Mouse (Mus musculus): ENCODE results near the gene Epx. TPM values are rescaled to one million over a fixed set of nuclear protein-coding genes. Genes with fewer than 3 reads are reported as not detected.
"Not testable (repeated sequence)": the region's sequence is repeated elsewhere in the genome, so short reads cannot be mapped to it uniquely, and the experiment has no call there.

Epx gene
- polyA plus RNA-seq, 1 experiment from 2014 or later, result 3.6 TPM

GRCm38 (mm10) chr11:87870096-87870495 lies 5.2 kb downstream of the Epx start:
- 65% methylated on average over 2 of the region's 2 CpGs for WGBS (ENCODE audit: insufficient replicate concordance)
- ATAC-seq (ENCODE audit: insufficient read depth), result no peak
- Histone ChIP-seq H3K27me3 (no peaks in the 10 kb centered on the region; the same call in 1 of the 2 replicates), H3K4me3 (replicated peaks) (no peak overlapping the region), H3K36me3 (replicated peaks) (no peaks in the 10 kb centered on the region), H3K27ac (replicated peaks) (no peak overlapping the region), H3K9me3 (replicated peaks) (no peaks in the 10 kb centered on the region), H3K4me2 (no peak overlapping the region), H3K4me1 (replicated peaks) (no peaks in the 10 kb centered on the region), H3K9ac (no peak overlapping the region)

GRCm38 (mm10) chr11:87866891-87867290 lies 8.4 kb downstream of the Epx start:
- not testable (repeated sequence) for H3K4me3 ChIP-seq (replicated peaks); H3K4me1 ChIP-seq (replicated peaks); H3K9me3 ChIP-seq (replicated peaks); ATAC-seq (ENCODE audit: insufficient read depth); H3K36me3 ChIP-seq (replicated peaks); H3K9ac ChIP-seq; H3K4me2 ChIP-seq; H3K27ac ChIP-seq (replicated peaks); H3K27me3 ChIP-seq
- WGBS (ENCODE audit: insufficient replicate concordance), result 45% methylated on average over 1 of the region's 2 CpGs

GRCm38 (mm10) chr11:87862805-87863204 lies 12.5 kb downstream of the Epx start:
- WGBS (ENCODE audit: insufficient replicate concordance), result 73% methylated on average over 13 of the region's 13 CpGs
- Histone ChIP-seq H3K4me2 (no peak overlapping the region), H3K27me3 (no peaks in the 10 kb centered on the region)

GRCm38 (mm10) chr11:87860426-87860825 lies 14.9 kb downstream of the Epx start:
- Histone ChIP-seq H3K9ac (no peak overlapping the region), H3K9me3 (replicated peaks) (no peaks in the 10 kb centered on the region), H3K4me3 (replicated peaks) (no peak overlapping the region), H3K36me3 (replicated peaks) (no peaks in the 10 kb centered on the region), H3K27ac (replicated peaks) (no peak overlapping the region), H3K4me1 (replicated peaks) (no peaks in the 10 kb centered on the region), H3K4me2 (no peak overlapping the region), H3K27me3 (no peaks in the 10 kb centered on the region)
- no peak for ATAC-seq (ENCODE audit: insufficient read depth)
- WGBS (ENCODE audit: insufficient replicate concordance), result 67% methylated on average over 9 of the region's 9 CpGs

More at GRCm38 (mm10) chr11:87862805-87863204, 12.5 kb downstream of the Epx start:
- H3K4me3 ChIP-seq (replicated peaks), result no peak overlapping the region
- no peak for ATAC-seq (ENCODE audit: insufficient read depth)
- no peaks in the 10 kb centered on the region for H3K9me3 ChIP-seq (replicated peaks)
- H3K9ac ChIP-seq, result no peak overlapping the region
- H3K36me3 ChIP-seq (replicated peaks), result no peaks in the 10 kb centered on the region
- H3K4me1 ChIP-seq (replicated peaks), result no peaks in the 10 kb centered on the region
- no peak overlapping the region for H3K27ac ChIP-seq (replicated peaks)

- Histone ChIP-seq H3K27me3 (no peaks in the 10 kb centered on the region), H3K36me3 (replicated peaks) (no peaks in the 10 kb centered on the region), H3K4me2 (no peak overlapping the region), H3K9ac (no peak overlapping the region), H3K27ac (replicated peaks) (no peak overlapping the region), H3K4me3 (replicated peaks) (no peak overlapping the region), H3K9me3 (replicated peaks) (no peaks in the 10 kb centered on the region), H3K4me1 (replicated peaks) (no peaks in the 10 kb centered on the region)
- no peak for ATAC-seq (ENCODE audit: insufficient read depth)
- WGBS (ENCODE audit: insufficient replicate concordance), result 75% methylated on average over 11 of the region's 11 CpGs
Observed at GRCm38 (mm10) chr11:87859273-87859672, 16.1 kb downstream of the Epx start.

GRCm38 (mm10) chr11:87854550-87854949 lies 20.8 kb downstream of the Epx start:
- Histone ChIP-seq H3K4me3 (replicated peaks) (no peak overlapping the region), H3K4me1 (replicated peaks) (peaks cover 7% of the 10 kb centered on the region), H3K9ac (no peak overlapping the region), H3K27ac (replicated peaks) (no peak overlapping the region), H3K4me2 (no peak overlapping the region), H3K27me3 (no peaks in the 10 kb centered on the region), H3K36me3 (replicated peaks) (no peaks in the 10 kb centered on the region), H3K9me3 (replicated peaks) (no peaks in the 10 kb centered on the region)
- 65% methylated on average over 7 of the region's 7 CpGs for WGBS (ENCODE audit: insufficient replicate concordance)
- no peak for ATAC-seq (ENCODE audit: insufficient read depth)

DNA sequence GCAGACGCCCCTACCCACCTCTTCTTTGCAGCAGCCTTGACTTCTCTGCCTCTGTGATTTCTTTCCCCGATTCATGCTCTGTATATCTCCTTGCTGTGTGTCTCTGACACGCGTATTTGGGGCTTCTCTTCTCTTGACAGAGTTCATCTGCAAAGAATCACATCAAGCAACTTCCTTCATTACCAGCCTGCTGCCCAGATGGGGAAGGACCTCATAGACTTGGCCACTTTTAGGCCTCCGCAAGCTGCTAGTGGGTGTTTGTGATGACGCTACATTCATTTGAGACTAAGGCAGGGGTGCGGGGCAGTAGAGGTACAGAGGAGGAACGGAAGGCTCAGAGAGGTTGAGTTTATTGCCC lies 21.8 kb downstream of the Epx start:
- no peaks in the 10 kb centered on the region for H3K36me3 ChIP-seq (replicated peaks)
- no peaks in the 10 kb centered on the region for H3K9me3 ChIP-seq (replicated peaks)
- ATAC-seq (ENCODE audit: insufficient read depth), result no peak
- peak overlapping the region; percentile 20; the same call in 1 of the 2 replicates for H3K9ac ChIP-seq
- H3K27ac ChIP-seq (replicated peaks), result no peak overlapping the region
- peak overlapping the region; percentile 73 for H3K4me2 ChIP-seq
- peak overlapping the region; percentile 61 for H3K4me3 ChIP-seq (replicated peaks)
- no peaks in the 10 kb centered on the region for H3K27me3 ChIP-seq
- WGBS (ENCODE audit: insufficient replicate concordance), result 35% methylated on average over 8 of the region's 8 CpGs
- H3K4me1 ChIP-seq (replicated peaks), result peaks cover 7% of the 10 kb centered on the region

DNA sequence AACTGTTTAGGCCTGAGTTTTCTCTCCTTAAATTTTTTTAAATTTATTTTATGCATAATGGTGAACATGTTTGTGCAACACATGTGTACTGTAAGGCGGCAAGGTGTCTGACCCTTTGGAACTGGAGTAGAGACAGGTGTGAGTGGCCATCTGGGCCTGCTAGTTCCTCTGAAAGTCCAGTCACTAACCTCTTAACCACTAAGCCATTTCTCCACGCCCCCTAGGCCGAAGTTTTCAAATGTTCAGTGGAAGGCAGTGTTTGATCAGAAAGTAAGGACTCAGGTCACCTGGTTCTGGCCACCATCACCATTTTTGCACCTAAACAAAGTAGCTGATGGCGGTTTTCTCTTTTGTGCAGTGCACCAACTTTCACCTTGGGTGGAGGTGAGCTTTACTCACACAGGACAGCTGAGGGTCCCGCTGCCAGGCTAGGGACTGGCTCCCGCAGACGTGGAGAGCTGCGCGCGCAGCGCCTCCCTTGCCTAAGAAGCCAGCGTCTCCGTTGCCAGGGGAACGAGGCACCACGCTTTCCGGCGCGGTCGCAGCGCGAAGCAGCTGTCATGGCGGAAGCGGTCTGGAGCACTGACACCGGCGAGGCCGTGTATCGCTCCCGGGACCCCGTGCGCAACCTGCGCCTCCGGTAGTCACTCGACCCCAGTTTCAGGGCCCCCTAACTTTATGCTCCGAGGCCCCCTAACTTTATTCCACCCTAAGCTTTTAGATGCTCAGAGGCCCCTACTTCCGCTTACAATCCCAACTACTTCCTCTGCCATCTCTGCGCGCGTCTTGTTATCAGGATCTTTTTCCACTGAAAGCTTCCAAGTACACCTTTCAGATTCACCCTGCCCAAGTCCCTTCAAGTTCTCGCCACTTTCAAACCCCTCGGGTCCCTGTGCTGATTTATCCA lies 22.4 kb downstream of the Epx start, which contains the start of gene Mks1:
TSS of gene Mks1 (plus strand) at position 526 of the 907 bp plus-strand sequence.
- H3K9ac ChIP-seq, result peak within 1 kb of the TSS; percentile 27
- H3K4me2 ChIP-seq, result peak within 1 kb of the TSS; percentile 73
- H3K36me3 ChIP-seq (replicated peaks), result no peaks in the 10 kb centered on the region
- peak; percentile 64 for ATAC-seq (ENCODE audit: insufficient read depth)
- peak within 1 kb of the TSS; percentile 61 for H3K4me3 ChIP-seq (replicated peaks)
- H3K27ac ChIP-seq (replicated peaks), result no peak within 1 kb of the TSS
- H3K4me1 ChIP-seq (replicated peaks), result peaks cover 7% of the 10 kb centered on the region
- H3K9me3 ChIP-seq (replicated peaks), result no peaks in the 10 kb centered on the region
- 3% methylated on average over 40 of the region's 40 CpGs for WGBS (ENCODE audit: insufficient replicate concordance)
- H3K27me3 ChIP-seq, result no peaks in the 10 kb centered on the region

DNA sequence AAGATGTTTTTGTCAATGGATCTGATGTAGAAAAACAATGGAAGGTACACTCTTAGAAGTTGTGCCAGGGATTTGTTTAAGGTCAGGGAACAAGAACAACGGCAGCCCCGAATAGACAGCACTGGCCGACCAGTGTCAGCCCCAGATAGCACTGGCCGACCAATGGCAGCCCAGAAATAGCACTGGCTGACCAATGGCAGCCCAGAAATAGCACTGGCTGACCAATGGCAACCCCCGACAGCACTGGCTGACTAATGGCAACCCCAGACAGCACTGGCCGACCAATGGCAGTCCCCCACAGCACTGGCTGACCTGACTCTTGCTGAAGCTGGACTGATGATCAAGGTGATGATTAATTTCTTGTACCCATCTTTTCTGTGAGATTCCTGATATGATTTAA lies 27.5 kb downstream of the Epx start:
- Histone ChIP-seq H3K4me3 (replicated peaks) (no peak overlapping the region), H3K9ac (no peak overlapping the region), H3K27ac (replicated peaks) (no peak overlapping the region), H3K4me2 (no peak overlapping the region), H3K4me1 (replicated peaks) (no peaks in the 10 kb centered on the region), H3K27me3 (no peaks in the 10 kb centered on the region), H3K9me3 (replicated peaks) (no peaks in the 10 kb centered on the region), H3K36me3 (replicated peaks) (no peaks in the 10 kb centered on the region)
- no peak for ATAC-seq (ENCODE audit: insufficient read depth)
- whole genome bisulfite sequencing (ENCODE audit: insufficient replicate concordance), result 47% methylated on average over 6 of the region's 6 CpGs

DNA sequence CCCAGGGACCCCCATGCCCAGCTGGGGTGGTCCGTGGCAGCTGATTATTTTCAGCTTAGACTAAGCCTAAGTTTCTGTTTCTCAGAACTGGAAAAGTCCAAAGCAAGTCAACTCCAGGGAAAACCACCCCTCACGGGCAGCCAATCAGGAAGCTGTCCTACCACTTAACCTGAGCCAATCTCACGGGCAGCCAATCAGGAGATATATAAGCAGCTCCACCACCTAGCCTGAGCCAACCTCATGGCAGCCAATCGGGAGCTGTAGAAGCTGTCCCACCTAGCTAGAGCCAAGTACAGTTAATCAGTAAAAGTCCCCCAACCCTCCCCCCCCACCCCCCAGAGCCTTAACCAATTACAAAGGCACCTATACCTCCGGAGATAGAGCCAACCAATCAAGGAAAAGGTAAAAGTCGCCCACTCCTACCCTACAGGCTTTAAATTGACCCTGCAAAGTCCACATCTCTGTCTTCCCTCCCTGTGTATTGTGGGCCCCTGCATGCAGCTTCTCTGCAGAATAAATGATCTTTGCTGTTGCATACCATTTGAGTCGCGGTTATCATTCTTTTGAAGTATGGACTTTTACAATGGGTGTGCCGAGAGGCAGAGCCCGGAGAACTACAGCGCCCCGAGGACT lies 28.3 kb downstream of the Epx start:
- H3K9ac ChIP-seq, result no peak overlapping the region
- no peak for ATAC-seq (ENCODE audit: insufficient read depth)
- H3K27me3 ChIP-seq, result no peaks in the 10 kb centered on the region
- H3K9me3 ChIP-seq (replicated peaks), result no peaks in the 10 kb centered on the region
- H3K4me2 ChIP-seq, result no peak overlapping the region
- no peaks in the 10 kb centered on the region for H3K36me3 ChIP-seq (replicated peaks)
- WGBS (ENCODE audit: insufficient replicate concordance), result 61% methylated on average over 12 of the region's 12 CpGs
- no peak overlapping the region for H3K4me3 ChIP-seq (replicated peaks)
- H3K4me1 ChIP-seq (replicated peaks), result no peaks in the 10 kb centered on the region
- no peak overlapping the region for H3K27ac ChIP-seq (replicated peaks)

DNA sequence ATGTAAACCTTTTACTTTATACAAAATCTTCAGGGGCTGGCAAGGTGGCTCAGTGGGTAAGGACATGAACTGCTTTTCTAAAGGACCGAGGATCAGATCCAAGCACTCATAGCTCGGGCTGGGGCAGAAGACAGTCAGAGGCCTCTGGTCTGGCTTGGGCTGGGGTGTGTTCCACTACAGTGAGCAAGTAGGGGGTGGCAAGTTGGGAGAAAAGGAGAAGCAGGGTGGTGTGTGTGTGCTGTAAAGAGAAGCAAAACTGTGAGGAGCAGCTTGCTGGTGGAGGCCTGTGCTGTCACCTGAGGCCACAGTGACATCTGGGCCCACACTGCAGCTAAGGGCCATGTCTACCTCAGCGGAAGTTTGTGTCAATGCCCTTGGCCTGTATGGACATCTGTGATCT lies 33.9 kb downstream of the Epx start:
- Histone ChIP-seq H3K9me3 (replicated peaks) (no peaks in the 10 kb centered on the region), H3K27me3 (no peaks in the 10 kb centered on the region), H3K36me3 (replicated peaks) (no peaks in the 10 kb centered on the region), H3K4me3 (replicated peaks) (no peak overlapping the region), H3K4me1 (replicated peaks) (no peaks in the 10 kb centered on the region), H3K9ac (no peak overlapping the region), H3K4me2 (no peak overlapping the region), H3K27ac (replicated peaks) (no peak overlapping the region)
- no peak for ATAC-seq (ENCODE audit: insufficient read depth)
- 57% methylated on average over 3 of the region's 3 CpGs for WGBS (ENCODE audit: insufficient replicate concordance)

Measured in liver, embryonic 15.5 days (tissue).